Mouse (Mus musculus) heart, embryonic 11.5 days (tissue): ENCODE data around the gene Ccdc88c. TPM values are rescaled to one million over a fixed set of nuclear protein-coding genes. Genes with fewer than 3 reads are reported as not detected.

Experiments used
- ATAC-seq: fragments of 200-750 bp; cut with Nextera tagmentation; replicated peaks from 2 replicates; pipeline ENCODE4 v1.8.0; 2017; ENCODE audit warnings: moderate library complexity; ENCODE audit not compliant: insufficient number of reproducible peaks, low FRiP score, low TSS enrichment
- H3K27ac ChIP-seq: fragments of 300-500 bp; sonication (generic); 2 replicates; pipeline ENCODE4 v1.5.1; 2014; ENCODE audit warnings: mild to moderate bottlenecking, low read depth, low read length
- H3K27me3 ChIP-seq: fragments of 300-500 bp; sonication (generic); 2 replicates; pipeline ENCODE4 v1.6.1; 2014; ENCODE audit warnings: mild to moderate bottlenecking, low read length, mixed read lengths; ENCODE audit not compliant: control insufficient read depth, insufficient read depth
- H3K36me3 ChIP-seq: fragments of 300-500 bp; sonication (generic); 2 replicates; pipeline ENCODE4 v1.6.1; 2014; ENCODE audit warnings: mild to moderate bottlenecking, low read length, moderate library complexity, mixed read lengths; ENCODE audit not compliant: control insufficient read depth, insufficient read depth
- H3K4me1 ChIP-seq: fragments of 300-500 bp; sonication (generic); 2 replicates; pipeline ENCODE4 v1.6.1; 2014; ENCODE audit warnings: low read length; ENCODE audit not compliant: control insufficient read depth, insufficient read depth
- H3K4me2 ChIP-seq: fragments of 300-500 bp; sonication (generic); 2 replicates; pipeline ENCODE4 v1.6.1; 2014; ENCODE audit warnings: mild to moderate bottlenecking, moderate library complexity
- H3K4me3 ChIP-seq: fragments of 300-500 bp; sonication (generic); 2 replicates; pipeline ENCODE4 v1.5.1; 2014; ENCODE audit warnings: low read depth, low read length
- H3K9ac ChIP-seq: fragments of 300-500 bp; sonication (generic); 2 replicates; pipeline ENCODE4 v1.6.1; 2014; ENCODE audit warnings: mild to moderate bottlenecking, low read depth, low read length, moderate library complexity
- H3K9me3 ChIP-seq: fragments of 300-500 bp; sonication (generic); replicated peaks from 2 replicates; pipeline ENCODE4 v1.6.1; 2016; ENCODE audit warnings: low read length; ENCODE audit not compliant: control insufficient read depth
- WGBS: fragments of 180-500 bp; shearing (Covaris S2); extraction: QIAGEN DNeasy Blood & Tissue Kit; methylation state at CpG from one replicate; pipeline ENCODE4 v1.1.7; 2014; ENCODE audit not compliant: insufficient replicate concordance; 5-methylcytosine and 5-hydroxymethylcytosine counted together
- polyA plus RNA-seq: library from polyadenylated mRNA; unstranded; fragments of >200 nt; fragmentation: Nextera tagmentation; extraction: Ambion mirVana; gene quantifications from 2 replicates; pipeline ENCODE4 v1.2.1, GENCODE M21; 2014

Ccdc88c gene
- polyA plus RNA-seq, 1 experiment from 2014 or later, result 3.1 TPM

DNA sequence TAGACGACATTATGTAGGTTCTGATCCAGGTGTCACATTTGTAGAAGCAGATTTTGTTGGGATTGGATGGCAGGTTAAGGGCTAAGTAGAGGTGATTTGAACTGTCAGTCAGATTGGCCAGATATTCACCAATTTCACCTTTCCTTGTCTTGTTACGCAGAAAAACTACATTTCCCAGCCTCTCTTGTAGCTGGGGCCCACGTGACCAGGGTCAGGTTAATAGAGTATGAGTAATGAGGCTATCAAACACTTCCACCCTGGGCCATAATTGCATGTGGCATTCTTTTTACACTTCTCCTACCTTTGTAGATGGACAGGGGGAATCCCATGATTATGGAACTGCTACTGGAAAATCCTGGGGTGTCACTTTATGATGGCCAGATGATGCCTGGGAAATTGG, 155.2 kb downstream of the Ccdc88c start:
- H3K27ac ChIP-seq, result no peak overlapping the region
- H3K4me3 ChIP-seq, result no peak overlapping the region
- no peaks in the 10 kb centered on the region for H3K36me3 ChIP-seq
- H3K4me2 ChIP-seq, result no peak overlapping the region
- H3K27me3 ChIP-seq, result 0 out of 2 replicates have a peak, but pooled peaks cover 3% of the 10 kb centered on the region
- H3K9me3 ChIP-seq, result no peaks in the 10 kb centered on the region
- no peak overlapping the region for H3K9ac ChIP-seq
- ATAC-seq, result no peak
- H3K4me1 ChIP-seq, result no peaks in the 10 kb centered on the region
- WGBS, result 74% methylated on average over 3 of the region's 3 CpGs

DNA sequence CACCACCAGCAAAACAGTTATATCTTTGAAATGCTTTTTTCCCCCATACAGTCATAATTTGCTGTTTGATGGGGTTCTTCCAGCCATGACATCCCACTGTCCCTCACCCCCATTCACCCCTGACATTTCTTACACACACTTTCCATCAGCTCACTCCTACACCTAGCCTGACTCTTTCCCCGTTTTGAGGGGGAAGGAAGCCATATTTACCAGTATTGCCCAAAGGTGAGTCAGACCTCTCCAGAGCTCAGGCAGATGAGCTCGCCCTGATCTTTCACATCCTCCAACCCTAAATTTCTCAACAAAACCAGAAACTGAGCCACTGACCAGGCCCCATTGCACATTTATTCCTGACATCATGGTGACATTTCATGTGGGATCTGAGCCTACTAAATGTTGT, 157.0 kb downstream of the Ccdc88c start:
- Histone ChIP-seq H3K4me2 (no peak overlapping the region), H3K9ac (no peak overlapping the region), H3K4me3 (no peak overlapping the region), H3K27me3 (0 out of 2 replicates have a peak, but pooled peaks cover 3% of the 10 kb centered on the region), H3K9me3 (no peaks in the 10 kb centered on the region), H3K4me1 (no peaks in the 10 kb centered on the region), H3K36me3 (no peaks in the 10 kb centered on the region), H3K27ac (no peak overlapping the region)
- no peak for ATAC-seq
- WGBS, result 78% methylated on average over 2 of the region's 2 CpGs

GRCm38 (mm10) chr12:100871234-100871633, 157.6 kb downstream of the Ccdc88c start:
- Histone ChIP-seq H3K4me1 (no peaks in the 10 kb centered on the region), H3K36me3 (no peaks in the 10 kb centered on the region), H3K27me3 (no peaks in the 10 kb centered on the region), H3K9me3 (no peaks in the 10 kb centered on the region), H3K27ac (no peak overlapping the region), H3K4me2 (no peak overlapping the region), H3K4me3 (no peak overlapping the region), H3K9ac (no peak overlapping the region)
- 81% methylated on average over 6 of the region's 6 CpGs for WGBS
- no peak for ATAC-seq

DNA sequence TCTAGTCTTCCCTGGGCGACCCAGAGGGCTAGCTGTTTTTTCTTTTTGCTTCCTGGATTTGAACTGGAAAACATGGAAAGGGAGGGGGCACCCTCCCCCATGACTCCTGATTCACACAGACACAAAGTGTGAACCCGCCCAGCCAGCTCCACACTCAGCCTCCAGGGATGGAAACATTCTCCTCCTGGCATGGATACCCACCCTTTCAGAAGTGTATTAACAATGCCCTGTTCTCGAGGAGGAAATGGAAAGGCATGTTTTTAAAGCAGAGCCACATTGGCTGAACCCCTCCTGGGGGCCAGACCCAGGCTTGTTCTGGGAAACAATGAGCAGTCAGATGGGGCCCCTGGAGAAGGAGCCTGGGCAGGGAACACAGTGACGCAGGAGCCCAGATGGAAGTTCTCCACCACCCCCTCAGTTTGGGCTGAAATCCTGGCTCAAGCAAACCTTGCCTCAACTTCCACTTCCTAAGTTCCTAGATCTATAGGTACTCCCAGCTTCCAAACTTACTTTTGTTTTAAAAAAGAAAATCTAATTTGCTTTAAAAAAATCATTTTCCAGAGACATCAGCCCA, 160.7 kb downstream of the Ccdc88c start:
- WGBS, result 54% methylated on average over 4 of the region's 4 CpGs
- Histone ChIP-seq H3K4me2 (no peak overlapping the region), H3K9ac (no peak overlapping the region), H3K4me1 (no peaks in the 10 kb centered on the region), H3K27ac (no peak overlapping the region), H3K27me3 (no peaks in the 10 kb centered on the region), H3K36me3 (no peaks in the 10 kb centered on the region), H3K9me3 (no peaks in the 10 kb centered on the region), H3K4me3 (no peak overlapping the region)
- ATAC-seq, result no peak

GRCm38 (mm10) chr12:100867097-100867496, 161.8 kb downstream of the Ccdc88c start:
- 79% methylated on average over 8 of the region's 8 CpGs for WGBS
- no peaks in the 10 kb centered on the region for H3K27me3 ChIP-seq
- H3K27ac ChIP-seq, result no peak overlapping the region
- no peaks in the 10 kb centered on the region for H3K4me1 ChIP-seq
- H3K36me3 ChIP-seq, result no peaks in the 10 kb centered on the region
- no peak overlapping the region for H3K4me2 ChIP-seq
- no peak overlapping the region for H3K9ac ChIP-seq
- no peak overlapping the region for H3K4me3 ChIP-seq
- H3K9me3 ChIP-seq, result no peaks in the 10 kb centered on the region
- ATAC-seq, result no peak

DNA sequence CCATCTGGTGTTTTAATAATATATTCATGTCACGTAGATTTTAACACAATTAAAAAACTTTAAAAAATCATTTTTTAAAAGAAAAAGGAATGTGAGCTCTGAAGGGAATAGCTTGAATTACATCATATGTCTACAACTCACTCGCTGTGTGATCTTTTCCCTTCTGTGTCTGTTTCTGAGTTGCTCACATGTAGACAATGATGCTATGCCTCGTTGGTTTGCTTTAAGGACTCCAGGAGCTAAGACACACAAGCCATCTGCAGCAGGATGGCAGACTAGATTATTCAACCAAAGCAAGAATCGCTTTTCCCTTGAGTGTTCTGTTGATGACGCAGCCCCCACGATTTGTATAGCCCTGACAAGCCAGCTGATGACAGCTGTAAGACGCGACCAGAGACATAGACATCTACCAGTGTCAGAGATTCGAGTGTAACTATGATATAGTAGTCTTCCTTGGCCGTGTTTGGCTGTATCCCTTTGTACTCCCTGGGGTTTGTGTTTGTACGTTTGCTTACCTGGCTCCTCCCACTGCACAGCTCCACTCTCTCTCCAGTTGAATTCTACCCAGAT, 163.3 kb downstream of the Ccdc88c start:
- Histone ChIP-seq H3K27me3 (no peaks in the 10 kb centered on the region), H3K9ac (no peak overlapping the region), H3K36me3 (no peaks in the 10 kb centered on the region), H3K4me1 (no peaks in the 10 kb centered on the region), H3K4me2 (no peak overlapping the region), H3K27ac (no peak overlapping the region), H3K9me3 (no peaks in the 10 kb centered on the region), H3K4me3 (no peak overlapping the region)
- WGBS, result 60% methylated on average over 11 of the region's 11 CpGs
- ATAC-seq, result no peak

DNA sequence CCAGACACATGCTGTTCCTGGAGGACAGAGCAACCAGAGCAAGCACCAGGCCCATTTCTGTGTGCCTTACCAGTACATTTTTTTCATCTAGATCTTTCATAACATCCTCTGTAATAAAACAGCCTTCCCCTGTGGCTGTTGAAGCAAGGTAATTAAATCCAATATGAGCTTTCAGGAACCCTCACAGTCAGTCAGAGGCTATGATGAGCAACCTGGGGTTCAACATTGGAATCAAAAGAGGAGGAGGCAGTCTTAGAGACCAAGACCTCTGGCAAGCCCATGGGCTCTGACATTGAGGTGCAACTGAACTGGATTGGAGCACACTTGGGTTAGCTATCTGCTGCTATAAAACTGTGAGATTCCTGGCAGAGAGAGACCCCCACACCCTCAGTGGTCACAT, 163.8 kb downstream of the Ccdc88c start:
- Histone ChIP-seq H3K4me3 (no peak overlapping the region), H3K4me1 (no peaks in the 10 kb centered on the region), H3K27ac (no peak overlapping the region), H3K4me2 (no peak overlapping the region), H3K27me3 (no peaks in the 10 kb centered on the region), H3K9me3 (no peaks in the 10 kb centered on the region), H3K9ac (no peak overlapping the region), H3K36me3 (no peaks in the 10 kb centered on the region)
- no peak for ATAC-seq

DNA sequence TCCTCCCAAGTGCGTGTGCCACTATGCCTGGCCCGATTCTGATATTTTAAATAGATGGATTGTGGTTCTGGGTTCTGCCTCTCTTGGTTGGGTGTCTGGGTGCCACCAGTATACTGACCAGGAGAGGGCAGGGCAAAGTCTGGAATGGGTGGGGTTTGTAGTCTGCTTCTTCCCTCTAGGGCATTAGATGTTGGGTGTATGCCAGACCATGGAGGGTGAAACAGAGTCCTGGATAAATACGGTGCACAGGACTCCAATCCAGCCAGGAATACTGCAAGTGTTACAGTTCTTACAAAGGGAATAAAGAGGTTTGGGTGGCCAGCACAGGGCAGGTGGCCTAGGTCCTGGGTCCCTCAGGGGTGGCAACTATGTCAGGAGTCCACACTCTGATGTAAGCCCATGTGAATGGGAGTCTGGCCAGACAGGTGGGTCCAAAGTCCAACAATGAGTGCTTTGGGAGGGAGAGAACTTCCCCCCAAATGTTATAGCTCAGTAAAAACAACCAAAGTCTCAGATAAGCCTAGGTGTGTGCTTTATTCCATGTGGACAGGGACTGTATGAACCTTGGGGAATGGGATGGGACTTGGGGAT, 165.9 kb downstream of the Ccdc88c start:
- H3K4me3 ChIP-seq, result no peak overlapping the region
- H3K27ac ChIP-seq, result no peak overlapping the region
- no peak overlapping the region for H3K9ac ChIP-seq
- no peaks in the 10 kb centered on the region for H3K36me3 ChIP-seq
- no peaks in the 10 kb centered on the region for H3K9me3 ChIP-seq
- WGBS, result 91% methylated on average over 3 of the region's 3 CpGs
- H3K27me3 ChIP-seq, result no peaks in the 10 kb centered on the region
- H3K4me2 ChIP-seq, result no peak overlapping the region
- H3K4me1 ChIP-seq, result no peaks in the 10 kb centered on the region
- ATAC-seq, result no peak

DNA sequence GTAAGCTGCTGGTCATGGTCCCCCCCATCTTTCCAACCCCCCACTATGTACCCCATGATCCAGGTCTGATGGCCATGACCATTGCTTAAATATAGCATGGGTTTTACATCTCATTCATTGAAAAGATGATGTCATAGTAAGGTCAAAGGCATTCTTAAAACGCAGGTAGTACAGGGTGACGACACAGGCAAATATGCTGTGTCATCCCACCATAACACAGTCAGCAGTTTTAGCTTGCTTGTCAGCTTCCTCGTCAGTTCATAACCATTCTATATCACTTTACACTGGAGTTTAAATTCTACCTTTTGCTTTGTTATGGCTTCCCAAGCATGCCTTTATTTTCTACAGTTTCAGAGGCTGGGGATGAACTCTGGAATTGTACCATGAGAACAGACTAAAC, 166.6 kb downstream of the Ccdc88c start:
- Histone ChIP-seq H3K9ac (no peak overlapping the region), H3K27me3 (no peaks in the 10 kb centered on the region), H3K4me3 (no peak overlapping the region), H3K9me3 (no peaks in the 10 kb centered on the region), H3K27ac (no peak overlapping the region), H3K4me2 (no peak overlapping the region), H3K4me1 (no peaks in the 10 kb centered on the region), H3K36me3 (no peaks in the 10 kb centered on the region)
- ATAC-seq, result no peak
- WGBS, result 81% methylated on average over 3 of the region's 3 CpGs
